12 mouse cellular contexts compared by ENCODE assay signal in genomic region chr3:29135176-29136064, GRCm38 (mm10). TPM values are rescaled to one million over a fixed set of nuclear protein-coding genes. Genes with fewer than 3 reads are reported as not detected.
DNase-seq lines count a peak whose midpoint lies in the region; ATAC-seq and TF ChIP-seq lines count a peak whose summit lies in the region.
"Had no signal": no experiment of that assay in that cellular context is flagged by ENCODE, and none has a peak within 500 bp of the region (broad histone marks: within the 10 kb centered on the region; RNA-seq: fewer than 3 reads in every experiment).

No protein-coding gene starts in this region.

- peak overlapping the region; percentile 42; the same call in 1 of the 2 replicates for H3K27ac ChIP-seq in forebrain, embryonic 16.5 days (ENCODE audit: low read length)
- H3K27ac ChIP-seq in midbrain, embryonic 14.5 days (replicated peaks; ENCODE audit: low read depth, low read length): no peak overlapping the region; the same call in 1 of the 2 replicates
- no peak overlapping the region for H3K27ac ChIP-seq in intestine, postnatal 0 days (ENCODE audit: low read depth, low read length)
- H3K27ac ChIP-seq: liver, embryonic 12.5 days had no signal

- no peak overlapping the region for H3K9ac ChIP-seq in forebrain, embryonic 16.5 days (replicated peaks; ENCODE audit: low read depth, low read length)
- no peak overlapping the region for H3K9ac ChIP-seq in midbrain, embryonic 14.5 days (replicated peaks; ENCODE audit: low read length)
- H3K9ac ChIP-seq in intestine, postnatal 0 days (ENCODE audit: low read depth, low read length): no peak overlapping the region
- H3K9ac ChIP-seq: heart, embryonic 12.5 days; liver, embryonic 12.5 days had no signal

- H3K4me2 ChIP-seq in forebrain, embryonic 16.5 days (ENCODE audit: low read length): 0 out of 2 replicates have a peak overlapping the region, but pooled peaks have one; percentile 23
- H3K4me2 ChIP-seq in midbrain, embryonic 14.5 days (ENCODE audit: low read length): peak overlapping the region; percentile 27
- H3K4me2 ChIP-seq in intestine, postnatal 0 days (replicated peaks; ENCODE audit: low read depth): no peak overlapping the region
- H3K4me2 ChIP-seq: liver, embryonic 12.5 days had no signal

- DNase-seq in layer of hippocampus, adult 9-10 months (ENCODE audit: low spot score): peak; percentile 31
- no peak for DNase-seq in layer of hippocampus, adult 8-10 months (ENCODE audit: low spot score in 2 of 2)
- DNase-seq in brain, embryonic 14.5 days (ENCODE audit: low read depth): peak; percentile 70
- DNase-seq in midbrain, embryonic 14.5 days: peak; percentile 60
- DNase-seq in gastrocnemius, postnatal 14 days: no peak
- DNase-seq in urinary bladder, postnatal 36 days (ENCODE audit: low spot score in 2 of 2): no peak
- DNase-seq: cerebellum, postnatal 36 days had no signal

- TF ChIP-seq CTCF in brain, embryonic 14.5 days (IDR thresholded peaks at IDR 0.05; ENCODE audit: borderline replicate concordance, extremely low read depth, insufficient read depth, insufficient read length): no peak
- TF ChIP-seq CTCF in intestine, postnatal 0 days (IDR thresholded peaks at IDR 0.05; ENCODE audit: low read depth): no peak

- H3K36me3 ChIP-seq in forebrain, embryonic 16.5 days (ENCODE audit: control insufficient read depth, insufficient read depth): no peaks in the 10 kb centered on the region
- no peaks in the 10 kb centered on the region for H3K36me3 ChIP-seq in midbrain, embryonic 14.5 days (ENCODE audit: control insufficient read depth, insufficient read depth, low read length)
- H3K36me3 ChIP-seq in intestine, postnatal 0 days (ENCODE audit: control insufficient read depth, insufficient read depth): no peaks in the 10 kb centered on the region
- H3K36me3 ChIP-seq: heart, embryonic 12.5 days; liver, embryonic 12.5 days had no signal

- 0 out of 2 replicates have a peak, but pooled peaks have one; percentile 41 for ATAC-seq in forebrain, embryonic 16.5 days
- peak; percentile 67; the same call in 1 of the 2 replicates for ATAC-seq in midbrain, embryonic 14.5 days (ENCODE audit: low FRiP score, low TSS enrichment)
- ATAC-seq in intestine, postnatal 0 days: no peak
- ATAC-seq: liver, embryonic 12.5 days; Patski had no signal

- 13% methylated on average over 9 of the region's 9 CpGs for WGBS in forebrain, embryonic 16.5 days
- 15% methylated on average over 9 of the region's 9 CpGs for WGBS in midbrain, embryonic 14.5 days
- WGBS in intestine, postnatal 0 days: 63% methylated on average over 9 of the region's 9 CpGs

- no peaks in the 10 kb centered on the region for H3K27me3 ChIP-seq in forebrain, embryonic 16.5 days (replicated peaks; ENCODE audit: control insufficient read depth, insufficient read depth, low read length)
- H3K27me3 ChIP-seq in midbrain, embryonic 14.5 days (ENCODE audit: control insufficient read depth, insufficient read depth, low read length): no peaks in the 10 kb centered on the region
- no peaks in the 10 kb centered on the region for H3K27me3 ChIP-seq in intestine, postnatal 0 days (replicated peaks; ENCODE audit: control insufficient read depth, insufficient read depth, low read length)
- H3K27me3 ChIP-seq: heart, embryonic 12.5 days; liver, embryonic 12.5 days had no signal

- no peak overlapping the region for H3K4me3 ChIP-seq in forebrain, embryonic 16.5 days (replicated peaks; ENCODE audit: low read length)
- H3K4me3 ChIP-seq in midbrain, embryonic 14.5 days (replicated peaks; ENCODE audit: low read depth, low read length): no peak overlapping the region
- no peak overlapping the region for H3K4me3 ChIP-seq in intestine, postnatal 0 days (ENCODE audit: low read depth, low read length)
- H3K4me3 ChIP-seq: heart, embryonic 12.5 days; liver, embryonic 12.5 days had no signal

- TF ChIP-seq POLR2A in brain, embryonic 14.5 days (IDR thresholded peaks at IDR 0.05; ENCODE audit: borderline replicate concordance, extremely low read depth, insufficient read depth, insufficient read length, poor library complexity, severe bottlenecking): no peak

- peaks cover 18% of the 10 kb centered on the region for H3K4me1 ChIP-seq in forebrain, embryonic 16.5 days (replicated peaks; ENCODE audit: control insufficient read depth, insufficient read depth, low read length)
- peaks cover 35% of the 10 kb centered on the region for H3K4me1 ChIP-seq in midbrain, embryonic 14.5 days (ENCODE audit: control insufficient read depth, insufficient read depth, low read length)
- no peaks in the 10 kb centered on the region for H3K4me1 ChIP-seq in intestine, postnatal 0 days (replicated peaks; ENCODE audit: control insufficient read depth, insufficient read depth, low read length)
- H3K4me1 ChIP-seq: liver, embryonic 12.5 days had no signal

- intact Hi-C loops in gastrocnemius, postnatal 14 days (cut with DNase I; ENCODE audit: low total_unique reads): no loop called here

- H3K9me3 ChIP-seq in forebrain, embryonic 16.5 days (ENCODE audit: control insufficient read depth, low read length): no peaks in the 10 kb centered on the region
- H3K9me3 ChIP-seq in midbrain, embryonic 14.5 days (ENCODE audit: control insufficient read depth, low read length): no peaks in the 10 kb centered on the region
- H3K9me3 ChIP-seq in intestine, postnatal 0 days (ENCODE audit: control insufficient read depth): no peaks in the 10 kb centered on the region
- H3K9me3 ChIP-seq: heart, embryonic 12.5 days; liver, embryonic 12.5 days had no signal

RNA-seq across cellular contexts. Expression of gene Egfem1, which starts 53.6 kb away (rescaled TPM):
- 10 to 100 TPM; 27.9 to 44.9 (median 36.0) TPM for total RNA-seq in layer of hippocampus, adult 8-10 months (2022)
- 6.6 and 7.6 TPM in 2 replicates for polyA plus RNA-seq in brain, embryonic 14.5 days (2012; rRNA removed)
- 4.0 and 7.4 TPM in 2 replicates for polyA plus RNA-seq in forebrain, embryonic 16.5 days (2015; fragmentation: Nextera tagmentation; extraction: Ambion mirVana)
- polyA plus RNA-seq in midbrain, embryonic 14.5 days (2014; fragmentation: Nextera tagmentation; extraction: Ambion mirVana): 6.7 and 7.7 TPM in 2 replicates
- polyA plus RNA-seq in intestine, postnatal 0 days (2015; fragmentation: Nextera tagmentation; extraction: Ambion mirVana): 0.26 and 0.63 TPM in 2 replicates
- total RNA-seq in gastrocnemius, postnatal 14 days (2021): under 1 TPM; 0.25 to 0.29 TPM
- polyA plus RNA-seq: Patski had no signal

Comparison
In these comparisons a context has a peak if more than half of its experiments do, and no peak if none do; other contexts are left out.
1. DNase-seq: peak in layer of hippocampus, adult 9-10 months (single experiment), brain, embryonic 14.5 days (single experiment) and midbrain, embryonic 14.5 days (single experiment); none in layer of hippocampus, adult 8-10 months (0 of 2), gastrocnemius, postnatal 14 days (single experiment) and urinary bladder, postnatal 36 days (0 of 2).